In the genomic region with DNA sequence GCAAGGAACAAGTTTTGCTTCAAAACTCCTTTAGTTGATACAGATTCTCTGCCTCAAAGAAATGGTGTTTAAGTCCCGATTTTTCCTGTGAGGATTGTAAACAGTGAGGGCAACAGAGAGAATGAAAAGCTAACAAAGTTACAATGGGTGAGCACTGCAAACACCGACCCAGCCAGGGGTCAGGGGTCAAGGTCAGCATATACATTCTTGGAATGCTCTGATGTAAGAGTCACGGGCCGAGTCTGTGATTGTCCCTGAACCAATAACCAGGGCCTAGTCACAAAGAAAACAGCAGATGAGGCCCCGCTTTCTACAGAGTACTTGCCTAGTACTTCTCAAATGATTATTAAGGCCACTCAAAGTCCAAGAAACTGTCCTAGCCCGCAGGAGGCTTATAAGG, we compare ENCODE assay signal across 14 mouse cellular contexts.
DNase-seq lines count a peak whose midpoint lies in the region; ATAC-seq and TF ChIP-seq lines count a peak whose summit lies in the region.
"Had no signal": no experiment of that assay in that cellular context is flagged by ENCODE, and none has a peak within 500 bp of the region (broad histone marks: within the 10 kb centered on the region; RNA-seq: fewer than 3 reads in every experiment).

No protein-coding gene starts in this region.

- H3K4me3 ChIP-seq in heart, embryonic 10.5 days = no peak overlapping the region
- H3K4me3 ChIP-seq in lung, embryonic 16.5 days (ENCODE audit: low read length) = no peak overlapping the region
- H3K4me3 ChIP-seq in lung, adult 2 months (replicated peaks; ENCODE audit: extremely low read depth, low read depth, low read length) = no peak overlapping the region
- no peak overlapping the region for H3K4me3 ChIP-seq in embryonic facial prominence, embryonic 10.5 days
- H3K4me3 ChIP-seq: heart, embryonic 13.5 days; myocyte had no signal

- TF ChIP-seq CTCF in lung, adult 2 months (IDR thresholded peaks at IDR 0.05; ENCODE audit: insufficient read depth, low read length) = no peak

- intact Hi-C loops in heart, postnatal 36 days (cut with DNase I) = no loop called here

- H3K27me3 ChIP-seq in heart, embryonic 10.5 days (ENCODE audit: insufficient read depth, poor library complexity, severe bottlenecking) = no peaks in the 10 kb centered on the region
- no peaks in the 10 kb centered on the region for H3K27me3 ChIP-seq in lung, embryonic 16.5 days (ENCODE audit: control insufficient read depth, insufficient read depth, low read depth, low read length)
- H3K27me3 ChIP-seq in embryonic facial prominence, embryonic 10.5 days (replicated peaks; ENCODE audit: low read depth, poor library complexity, severe bottlenecking) = no peaks in the 10 kb centered on the region
- H3K27me3 ChIP-seq: heart, embryonic 13.5 days had no signal

- no peak for DNase-seq in heart, embryonic 10.5 days (ENCODE audit: low spot score)
- DNase-seq in heart, postnatal 36 days = no peak
- no peak for DNase-seq in lung, adult 2 months
- DNase-seq in embryonic facial prominence, embryonic 10.5 days (ENCODE audit: low spot score) = peak; percentile 65
- DNase-seq in mesoderm, embryonic 11.5 days (ENCODE audit: low read depth, low spot score) = peak; percentile 66
- no peak for DNase-seq in layer of hippocampus, adult 9-11 months
- no peak for DNase-seq in frontal cortex, postnatal 36 days (ENCODE audit: low spot score in 2 of 2)
- DNase-seq: cerebellum, postnatal 25 days; gastrocnemius, postnatal 10 days; thymus, adult 2 months had no signal

- 0 out of 2 replicates have a peak overlapping the region, but pooled peaks have one; percentile 13 for H3K27ac ChIP-seq in heart, embryonic 10.5 days
- peak overlapping the region; percentile 46 for H3K27ac ChIP-seq in lung, embryonic 16.5 days (ENCODE audit: low read length)
- H3K27ac ChIP-seq in embryonic facial prominence, embryonic 10.5 days (replicated peaks) = peak overlapping the region; percentile 35; the same call in 1 of the 2 replicates
- H3K27ac ChIP-seq: heart, embryonic 13.5 days; macrophage had no signal

- no peaks in the 10 kb centered on the region for H3K9me3 ChIP-seq in heart, embryonic 10.5 days
- H3K9me3 ChIP-seq in lung, embryonic 16.5 days (ENCODE audit: control insufficient read depth, low read length) = no peaks in the 10 kb centered on the region
- H3K9me3 ChIP-seq in embryonic facial prominence, embryonic 10.5 days = no peaks in the 10 kb centered on the region
- H3K9me3 ChIP-seq: heart, embryonic 13.5 days had no signal

- no peak overlapping the region for H3K9ac ChIP-seq in lung, embryonic 16.5 days (ENCODE audit: low read length)
- H3K9ac ChIP-seq: heart, embryonic 13.5 days had no signal

- peaks cover 26% of the 10 kb centered on the region for H3K4me1 ChIP-seq in heart, embryonic 10.5 days
- H3K4me1 ChIP-seq in lung, embryonic 16.5 days (replicated peaks; ENCODE audit: control insufficient read depth, insufficient read depth, low read length) = peaks cover 16% of the 10 kb centered on the region
- H3K4me1 ChIP-seq in lung, adult 2 months (ENCODE audit: control insufficient read depth, insufficient read depth, low read length) = peaks cover 11% of the 10 kb centered on the region
- peaks cover 15% of the 10 kb centered on the region for H3K4me1 ChIP-seq in embryonic facial prominence, embryonic 10.5 days

- no peak overlapping the region for H3K4me2 ChIP-seq in lung, embryonic 16.5 days (ENCODE audit: low read depth, low read length)
- H3K4me2 ChIP-seq: heart, embryonic 13.5 days had no signal

- no peaks in the 10 kb centered on the region for H3K36me3 ChIP-seq in heart, embryonic 10.5 days
- no peaks in the 10 kb centered on the region for H3K36me3 ChIP-seq in lung, embryonic 16.5 days (ENCODE audit: control insufficient read depth, insufficient read depth, low read length)
- H3K36me3 ChIP-seq in embryonic facial prominence, embryonic 10.5 days (replicated peaks) = no peaks in the 10 kb centered on the region
- H3K36me3 ChIP-seq: heart, embryonic 13.5 days had no signal

- TF ChIP-seq POLR2A in lung, adult 2 months (IDR thresholded peaks at IDR 0.05; ENCODE audit: borderline replicate concordance, extremely low read depth, low read depth, low read length) = no peak

- WGBS in heart, embryonic 10.5 days = 39% methylated on average over 6 of the region's 6 CpGs
- WGBS in lung, embryonic 16.5 days = 20% methylated on average over 6 of the region's 6 CpGs
- 49% methylated on average over 6 of the region's 6 CpGs for WGBS in lung, adult 2 months
- WGBS in embryonic facial prominence, embryonic 10.5 days = 33% methylated on average over 6 of the region's 6 CpGs

- peak; percentile 42; the same call in 1 of the 2 replicates for ATAC-seq in lung, embryonic 16.5 days (ENCODE audit: low read depth)

Comparison
In these comparisons a context has a peak if more than half of its experiments do, and no peak if none do; other contexts are left out.
1. DNase-seq: peak in embryonic facial prominence, embryonic 10.5 days (single experiment) and mesoderm, embryonic 11.5 days (single experiment); none in heart, embryonic 10.5 days (single experiment), heart, postnatal 36 days (0 of 2), lung, adult 2 months (single experiment), layer of hippocampus, adult 9-11 months (single experiment) and frontal cortex, postnatal 36 days (0 of 2).
2. Peak in every context shown above with its lines, with median percentiles within 50 percentile points of each other: H3K27ac ChIP-seq.